Mouse (Mus musculus) brown adipose tissue, adult 24 weeks (tissue): Measurements from ENCODE around the gene BC030870. TPM values are rescaled to one million over a fixed set of nuclear protein-coding genes. Genes with fewer than 3 reads are reported as not detected.

Source experiments
- H3K27ac ChIP-seq: fragments of 200-500 bp; replicated peaks from 2 replicates; pipeline ENCODE4 v1.5.1; 2012; ENCODE audit warnings: low read depth, mild to moderate bottlenecking, low read length
- H3K4me1 ChIP-seq: fragments of 200-500 bp; 2 replicates; pipeline ENCODE4 v1.6.1; 2012; ENCODE audit warnings: low read length, mixed read lengths; ENCODE audit not compliant: control insufficient read depth, insufficient read depth, insufficient read length
- H3K4me3 ChIP-seq: fragments of 200-500 bp; 2 replicates; pipeline ENCODE4 v1.5.1; 2012; ENCODE audit warnings: low read depth, mild to moderate bottlenecking, low read length, moderate library complexity; ENCODE audit not compliant: insufficient read depth
- polyA plus RNA-seq: library from polyadenylated mRNA; stranded (reverse); fragments of >200 nt; gene quantifications from 2 replicates; pipeline ENCODE4 v1.2.4, GENCODE M21; 2012; ENCODE audit not compliant: missing spikeins, insufficient read depth, insufficient read length

The BC030870 gene
- polyA plus RNA-seq, 1 experiment, result not detected

DNA sequence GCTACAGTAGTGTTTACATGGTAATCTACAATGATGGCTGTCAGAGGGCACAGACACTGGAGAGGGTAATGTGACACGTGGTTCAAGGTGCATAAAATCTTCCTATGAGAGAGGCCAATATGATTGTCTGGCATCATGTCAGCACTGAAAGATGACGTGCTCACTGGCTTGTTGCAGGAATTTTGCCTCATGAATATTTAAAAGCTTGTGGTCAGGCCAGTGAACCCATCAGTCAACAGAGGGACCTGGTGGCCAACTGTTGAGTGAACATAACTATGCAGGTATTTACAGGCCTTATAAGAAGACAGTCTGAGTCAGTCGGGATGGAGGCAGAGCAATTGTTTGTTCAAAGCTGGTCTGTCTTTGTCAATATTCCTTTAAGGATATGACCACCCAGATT is 29.6 kb downstream of the BC030870 start:
- Histone ChIP-seq H3K4me3 (no peak overlapping the region), H3K27ac (no peak overlapping the region), H3K4me1 (no peaks in the 10 kb centered on the region)

DNA sequence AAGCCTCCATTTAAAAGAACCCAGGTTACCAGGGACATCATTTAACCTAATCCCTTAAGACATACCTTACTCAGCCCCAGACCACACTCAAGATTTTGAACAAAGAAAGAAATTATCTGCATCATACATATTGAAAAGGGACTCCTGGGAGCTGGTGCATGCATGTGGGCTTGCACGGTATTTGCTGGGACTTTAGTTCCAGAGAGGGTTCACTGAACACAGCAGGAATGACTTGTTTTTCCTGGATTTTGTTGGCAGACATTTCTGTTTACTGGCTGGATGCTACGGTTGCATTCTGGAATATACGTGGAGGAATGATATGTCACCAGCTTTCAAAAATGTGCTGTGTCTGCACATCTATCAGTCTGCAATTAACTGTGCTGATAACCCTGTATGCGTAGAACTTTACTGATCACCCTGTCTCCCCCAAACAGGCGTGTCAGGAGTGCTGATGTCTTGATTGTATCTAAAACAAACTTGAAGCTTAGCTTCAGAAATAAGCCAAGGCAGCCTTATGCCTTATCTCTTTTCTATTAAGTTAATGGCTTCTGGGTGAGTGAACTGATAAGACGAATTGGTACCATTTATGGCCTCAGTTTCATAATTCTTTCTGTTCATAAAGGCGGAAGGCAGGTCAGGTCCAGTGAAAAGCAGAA is 31.5 kb downstream of the BC030870 start:
- no peak overlapping the region for H3K27ac ChIP-seq
- no peaks in the 10 kb centered on the region for H3K4me1 ChIP-seq
- H3K4me3 ChIP-seq, result no peak overlapping the region

GRCm38 (mm10) chr8:65089781-65090180 is 39.6 kb downstream of the BC030870 start:
- peaks cover 8% of the 10 kb centered on the region for H3K4me1 ChIP-seq
- no peak overlapping the region; the same call in 1 of the 2 replicates for H3K27ac ChIP-seq
- H3K4me3 ChIP-seq, result no peak overlapping the region

GRCm38 (mm10) chr8:65088120-65088519 is 41.2 kb downstream of the BC030870 start:
- no peak overlapping the region for H3K27ac ChIP-seq
- H3K4me3 ChIP-seq, result no peak overlapping the region
- peaks cover 9% of the 10 kb centered on the region for H3K4me1 ChIP-seq

DNA sequence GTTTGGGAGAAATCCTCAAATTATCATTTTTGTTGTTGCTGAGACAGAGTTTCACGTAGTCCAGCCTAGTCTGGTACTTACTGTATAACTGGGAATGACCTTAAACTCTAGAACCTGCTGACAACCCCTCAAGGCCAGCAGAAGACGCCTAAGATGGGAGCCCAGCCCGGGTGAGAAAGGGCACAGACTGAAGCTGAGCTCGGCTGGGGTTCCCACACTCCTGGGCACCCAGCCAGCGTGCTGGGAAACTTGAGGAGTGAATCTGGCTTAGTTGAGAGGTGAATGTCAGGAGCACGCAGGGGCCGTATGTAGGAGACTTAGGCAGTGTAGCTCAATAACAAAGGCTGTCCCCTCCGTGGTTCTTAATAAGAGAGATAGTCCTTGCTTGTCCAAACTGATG is 41.7 kb downstream of the BC030870 start:
- no peak overlapping the region for H3K27ac ChIP-seq

DNA sequence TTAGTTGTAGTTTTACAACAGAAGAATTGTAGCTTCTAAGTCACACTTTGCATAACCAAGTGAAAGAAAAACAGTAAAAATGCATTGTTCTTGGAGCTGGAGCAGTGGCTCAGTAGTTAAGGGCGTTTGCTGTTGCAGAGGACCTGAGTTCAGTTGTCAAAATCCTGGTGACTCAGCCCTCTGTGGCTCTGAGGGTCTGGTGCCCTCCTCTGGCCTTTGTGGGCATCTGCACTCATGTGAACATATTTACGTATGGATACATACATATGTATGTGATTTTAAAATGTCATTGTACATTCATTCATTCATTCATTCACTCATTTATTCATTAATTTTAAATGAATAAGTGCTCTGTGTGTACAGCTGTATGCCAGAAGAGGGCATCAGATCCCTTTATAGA is 43.7 kb downstream of the BC030870 start:
- Histone ChIP-seq H3K4me1 (peaks cover 9% of the 10 kb centered on the region), H3K27ac (no peak overlapping the region), H3K4me3 (no peak overlapping the region)

More for the DNA sequence above, 41.7 kb downstream of the BC030870 start:
- Histone ChIP-seq H3K4me1 (peaks cover 9% of the 10 kb centered on the region), H3K4me3 (no peak overlapping the region)

DNA sequence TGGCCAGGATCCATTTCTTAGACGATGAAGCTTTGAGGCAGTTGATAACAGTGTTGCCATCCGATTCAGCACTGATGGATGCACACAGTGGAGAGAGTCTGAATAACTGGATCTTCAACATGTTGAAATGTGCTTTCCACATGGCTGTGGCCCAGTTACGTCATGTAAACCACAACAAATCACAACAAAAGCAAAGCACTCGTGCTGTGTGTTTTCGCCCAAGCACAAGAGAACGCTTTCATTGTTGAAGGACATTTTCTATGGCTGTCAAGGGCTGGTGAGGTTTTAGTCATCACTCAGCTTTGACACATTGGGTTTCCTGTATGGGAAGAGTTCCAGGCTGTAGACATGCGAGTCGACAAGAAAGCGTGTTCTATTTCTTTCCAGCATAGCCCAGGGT is 48.6 kb downstream of the BC030870 start:
- Histone ChIP-seq H3K4me1 (peaks cover 2% of the 10 kb centered on the region; the same call in 1 of the 2 replicates), H3K4me3 (no peak overlapping the region), H3K27ac (no peak overlapping the region)

GRCm38 (mm10) chr8:65074733-65075132 is 54.6 kb downstream of the BC030870 start, which contains the start of gene Gm10663:
TSS of gene Gm10663 (plus strand) at chr8:65075033.
- Histone ChIP-seq H3K4me1 (no peaks in the 10 kb centered on the region), H3K4me3 (no peak within 1 kb of the TSS), H3K27ac (no peak within 1 kb of the TSS)

- no peak overlapping the region for H3K27ac ChIP-seq
- H3K4me3 ChIP-seq, result no peak overlapping the region
- no peaks in the 10 kb centered on the region for H3K4me1 ChIP-seq
Measured at GRCm38 (mm10) chr8:65070996-65071395, 58.4 kb downstream of the BC030870 start.

- Histone ChIP-seq H3K4me3 (no peak overlapping the region), H3K4me1 (no peaks in the 10 kb centered on the region), H3K27ac (no peak overlapping the region; the same call in 1 of the 2 replicates)
Measured at GRCm38 (mm10) chr8:65068473-65068819, 60.9 kb downstream of the BC030870 start.

- Histone ChIP-seq H3K4me3 (peak overlapping the region; percentile 34), H3K4me1 (no peaks in the 10 kb centered on the region), H3K27ac (peak overlapping the region; percentile 90)
Measured at GRCm38 (mm10) chr8:65067694-65068472, 61.5 kb downstream of the BC030870 start.

DNA sequence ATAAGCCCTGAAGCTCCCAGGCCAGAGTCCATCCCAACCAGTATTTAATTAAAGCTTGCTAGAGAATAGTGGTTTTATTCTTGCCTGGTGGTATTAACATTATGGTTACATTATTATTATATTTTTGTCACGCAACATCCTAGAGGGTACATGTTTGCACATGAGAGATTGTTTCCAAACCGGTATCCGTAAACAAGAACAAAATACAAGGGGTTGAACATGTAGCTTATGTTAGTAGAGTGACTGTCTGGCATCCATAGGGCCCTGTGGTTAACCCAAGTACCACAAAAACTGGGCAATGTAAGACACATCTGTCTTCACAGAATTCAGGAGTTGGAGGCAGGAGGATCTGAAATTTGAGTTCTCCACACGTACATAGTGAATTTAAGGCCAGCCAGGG is 62.3 kb downstream of the BC030870 start:
- Histone ChIP-seq H3K27ac (no peak overlapping the region), H3K4me1 (no peaks in the 10 kb centered on the region), H3K4me3 (no peak overlapping the region)

DNA sequence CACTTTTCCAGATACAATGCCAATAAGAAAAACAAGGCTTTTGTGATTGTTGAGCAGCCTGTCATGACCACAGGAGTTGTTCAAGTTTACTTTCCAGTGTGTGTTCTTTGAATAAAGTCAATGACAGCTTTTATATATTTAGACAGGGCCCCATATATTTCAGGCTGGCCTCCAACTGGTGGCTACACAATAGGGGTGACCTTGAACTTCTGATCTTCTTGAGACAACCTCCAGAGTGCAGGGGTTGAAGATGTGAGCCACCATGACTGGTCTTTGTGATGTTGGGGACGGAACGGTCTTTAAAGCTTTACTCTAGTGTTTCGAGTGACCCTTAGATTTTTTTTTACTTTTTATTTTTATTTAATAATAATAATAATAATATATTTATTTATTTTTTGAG is 63.7 kb downstream of the BC030870 start:
- Histone ChIP-seq H3K27ac (no peak overlapping the region), H3K4me1 (no peaks in the 10 kb centered on the region), H3K4me3 (no peak overlapping the region)

GRCm38 (mm10) chr8:65064071-65064470 is 65.3 kb downstream of the BC030870 start:
- Histone ChIP-seq H3K4me3 (no peak overlapping the region), H3K4me1 (no peaks in the 10 kb centered on the region), H3K27ac (no peak overlapping the region)

GRCm38 (mm10) chr8:65062195-65062594 is 67.2 kb downstream of the BC030870 start:
- Histone ChIP-seq H3K27ac (no peak overlapping the region), H3K4me3 (no peak overlapping the region), H3K4me1 (no peaks in the 10 kb centered on the region)

DNA sequence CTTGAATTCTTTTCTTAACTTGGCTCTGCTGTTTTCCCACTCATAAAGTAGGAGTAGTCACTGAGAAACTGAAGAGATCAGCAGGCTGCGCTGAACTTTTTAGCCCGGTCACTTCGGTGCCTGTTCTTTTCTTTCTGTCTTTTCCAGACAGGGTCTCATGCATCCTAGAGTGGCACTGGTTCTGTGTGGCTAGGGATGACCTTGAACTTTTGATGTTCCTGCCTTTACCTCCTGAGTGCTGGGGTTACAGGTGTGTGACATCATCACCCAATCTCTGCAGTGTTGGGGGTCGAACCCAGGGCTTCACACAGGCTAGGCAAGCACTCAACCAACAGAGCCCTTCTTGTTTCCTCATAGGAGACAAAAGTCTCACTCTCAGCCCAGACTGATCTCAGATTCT is 72.6 kb downstream of the BC030870 start:
- no peaks in the 10 kb centered on the region for H3K4me1 ChIP-seq
- H3K27ac ChIP-seq, result no peak overlapping the region
- no peak overlapping the region for H3K4me3 ChIP-seq
